Mouse (Mus musculus) forebrain, embryonic 14.5 days (tissue): ENCODE data around the gene Gcn1l1. TPM values are rescaled to one million over a fixed set of nuclear protein-coding genes. Genes with fewer than 3 reads are reported as not detected.

Source experiments
- ATAC-seq: fragments of 200-750 bp; cut with Nextera tagmentation; 2 replicates; pipeline ENCODE4 v1.8.0; 2017; ENCODE audit warnings: mild to moderate bottlenecking, moderate library complexity
- DNase-seq: peaks from one replicate; pipeline ENCODE4 v3.0.0-alpha.2; 2015; ENCODE audit warnings: low spot score
- H3K27ac ChIP-seq: fragments of 300-500 bp; sonication (generic); 2 replicates; pipeline ENCODE4 v1.5.1; 2014; ENCODE audit warnings: low read depth, mild to moderate bottlenecking, control low read depth, low read length, moderate library complexity
- H3K27me3 ChIP-seq: fragments of 300-500 bp; sonication (generic); replicated peaks from 2 replicates; pipeline ENCODE4 v1.6.1; 2014; ENCODE audit warnings: low read length, control low read depth, mixed read lengths; ENCODE audit not compliant: control insufficient read depth, insufficient read depth
- H3K36me3 ChIP-seq: fragments of 300-500 bp; sonication (generic); 2 replicates; pipeline ENCODE4 v1.6.1; 2014; ENCODE audit warnings: low read length, control low read depth; ENCODE audit not compliant: control insufficient read depth, insufficient read depth
- H3K4me1 ChIP-seq: fragments of 300-500 bp; sonication (generic); 2 replicates; pipeline ENCODE4 v1.6.1; 2014; ENCODE audit warnings: antibody characterized with exemption, low read length, control low read depth; ENCODE audit not compliant: control insufficient read depth, insufficient read depth
- H3K4me2 ChIP-seq: fragments of 300-500 bp; sonication (generic); 2 replicates; pipeline ENCODE4 v1.6.1; 2014; ENCODE audit warnings: mild to moderate bottlenecking, control low read depth, low read length
- H3K4me3 ChIP-seq: fragments of 300-500 bp; sonication (generic); 2 replicates; pipeline ENCODE4 v1.5.1; 2014; ENCODE audit warnings: low read depth, low read length, control low read depth
- H3K9ac ChIP-seq: fragments of 300-500 bp; sonication (generic); 2 replicates; pipeline ENCODE4 v1.6.1; 2014; ENCODE audit warnings: mild to moderate bottlenecking, low read length, control low read depth, moderate library complexity
- H3K9me3 ChIP-seq: fragments of 300-500 bp; sonication (generic); replicated peaks from 2 replicates; pipeline ENCODE4 v1.6.1; 2016; ENCODE audit warnings: low read length, control low read depth, mixed read lengths; ENCODE audit not compliant: control insufficient read depth
- WGBS: fragments of 180-500 bp; shearing (Covaris S2); extraction: QIAGEN DNeasy Blood & Tissue Kit; methylation state at CpG from one replicate; pipeline ENCODE4 v1.1.7; 2014; 5-methylcytosine and 5-hydroxymethylcytosine counted together
- polyA plus RNA-seq: library from polyadenylated mRNA; unstranded; fragments of >200 nt; fragmentation: Nextera tagmentation; extraction: Ambion mirVana; gene quantifications from 2 replicates; pipeline ENCODE4 v1.2.1, GENCODE M21; 2014

Gene Gcn1l1
- polyA plus RNA-seq, 1 experiment from 2014 or later, result 29.2 TPM

- Histone ChIP-seq H3K36me3 (peaks cover 34% of the 10 kb centered on the region), H3K27me3 (no peaks in the 10 kb centered on the region), H3K4me3 (no peak overlapping the region), H3K4me2 (no peak overlapping the region), H3K4me1 (no peaks in the 10 kb centered on the region), H3K9me3 (no peaks in the 10 kb centered on the region), H3K9ac (no peak overlapping the region), H3K27ac (no peak overlapping the region)
- 74% methylated on average over 12 of the region's 12 CpGs for WGBS
- ATAC-seq (no peak), DNase-seq (no peak)
Measured at GRCm38 (mm10) chr5:115551386-115551785, 13.7 kb upstream of the Gcn1l1 start.

DNA sequence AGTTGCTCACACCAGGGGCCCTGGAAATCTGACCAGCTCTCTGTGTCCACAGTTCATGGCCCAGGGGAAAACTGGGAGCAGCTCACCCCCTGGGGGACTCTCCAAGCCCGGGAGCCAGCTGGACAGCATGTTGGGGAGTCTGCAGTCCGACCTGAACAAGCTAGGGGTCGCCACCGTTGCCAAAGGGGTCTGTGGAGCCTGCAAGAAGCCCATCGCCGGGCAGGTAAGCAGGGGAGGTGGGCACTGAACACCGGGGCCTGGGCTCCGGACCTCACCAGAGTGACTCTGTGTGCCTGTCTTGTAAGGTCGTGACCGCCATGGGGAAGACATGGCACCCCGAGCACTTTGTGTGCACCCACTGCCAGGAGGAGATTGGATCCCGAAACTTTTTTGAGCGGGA is 13.3 kb upstream of the Gcn1l1 start:
- WGBS, result 82% methylated on average over 13 of the region's 13 CpGs

DNA sequence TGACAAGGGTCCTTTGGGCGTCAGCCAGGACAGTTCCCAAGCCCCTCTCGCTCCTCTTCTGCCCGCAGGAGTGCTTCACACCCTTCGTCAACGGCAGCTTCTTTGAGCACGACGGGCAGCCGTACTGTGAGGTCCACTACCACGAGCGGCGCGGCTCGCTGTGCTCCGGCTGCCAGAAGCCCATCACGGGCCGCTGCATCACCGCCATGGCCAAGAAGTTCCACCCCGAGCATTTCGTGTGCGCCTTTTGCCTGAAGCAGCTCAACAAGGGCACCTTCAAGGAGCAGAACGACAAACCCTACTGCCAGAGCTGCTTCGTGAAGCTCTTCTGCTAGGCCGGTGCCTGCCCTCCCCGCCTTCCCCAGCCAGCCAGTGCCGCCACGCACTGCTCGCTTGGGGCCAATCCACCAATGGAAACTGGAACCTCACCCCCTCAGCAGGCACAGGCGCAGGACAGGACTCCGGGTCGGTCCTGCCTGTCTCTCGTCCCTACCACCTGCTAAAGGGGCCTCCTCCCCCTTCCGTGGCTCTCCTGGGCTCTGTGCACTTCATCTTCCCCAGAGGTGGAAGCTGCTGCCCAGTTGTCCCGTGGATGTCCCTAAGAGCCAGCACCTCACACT is 11.1 kb upstream of the Gcn1l1 start:
- 85% methylated on average over 33 of the region's 33 CpGs for WGBS
- DNase-seq, result no peak
- H3K9me3 ChIP-seq, result no peaks in the 10 kb centered on the region
- no peaks in the 10 kb centered on the region for H3K27me3 ChIP-seq
- no peak overlapping the region for H3K27ac ChIP-seq
- no peak overlapping the region for H3K4me2 ChIP-seq
- ATAC-seq, result no peak
- H3K36me3 ChIP-seq, result peaks cover 28% of the 10 kb centered on the region
- no peak overlapping the region for H3K4me3 ChIP-seq
- no peaks in the 10 kb centered on the region for H3K4me1 ChIP-seq
- no peak overlapping the region for H3K9ac ChIP-seq

More for the DNA sequence above, 13.3 kb upstream of the Gcn1l1 start:
- H3K4me3 ChIP-seq, result no peak overlapping the region
- no peaks in the 10 kb centered on the region for H3K27me3 ChIP-seq
- no peaks in the 10 kb centered on the region for H3K9me3 ChIP-seq
- ATAC-seq (no peak), DNase-seq (no peak)
- H3K36me3 ChIP-seq, result peaks cover 34% of the 10 kb centered on the region
- H3K27ac ChIP-seq, result no peak overlapping the region
- no peak overlapping the region for H3K9ac ChIP-seq
- no peak overlapping the region for H3K4me2 ChIP-seq
- no peaks in the 10 kb centered on the region for H3K4me1 ChIP-seq

DNA sequence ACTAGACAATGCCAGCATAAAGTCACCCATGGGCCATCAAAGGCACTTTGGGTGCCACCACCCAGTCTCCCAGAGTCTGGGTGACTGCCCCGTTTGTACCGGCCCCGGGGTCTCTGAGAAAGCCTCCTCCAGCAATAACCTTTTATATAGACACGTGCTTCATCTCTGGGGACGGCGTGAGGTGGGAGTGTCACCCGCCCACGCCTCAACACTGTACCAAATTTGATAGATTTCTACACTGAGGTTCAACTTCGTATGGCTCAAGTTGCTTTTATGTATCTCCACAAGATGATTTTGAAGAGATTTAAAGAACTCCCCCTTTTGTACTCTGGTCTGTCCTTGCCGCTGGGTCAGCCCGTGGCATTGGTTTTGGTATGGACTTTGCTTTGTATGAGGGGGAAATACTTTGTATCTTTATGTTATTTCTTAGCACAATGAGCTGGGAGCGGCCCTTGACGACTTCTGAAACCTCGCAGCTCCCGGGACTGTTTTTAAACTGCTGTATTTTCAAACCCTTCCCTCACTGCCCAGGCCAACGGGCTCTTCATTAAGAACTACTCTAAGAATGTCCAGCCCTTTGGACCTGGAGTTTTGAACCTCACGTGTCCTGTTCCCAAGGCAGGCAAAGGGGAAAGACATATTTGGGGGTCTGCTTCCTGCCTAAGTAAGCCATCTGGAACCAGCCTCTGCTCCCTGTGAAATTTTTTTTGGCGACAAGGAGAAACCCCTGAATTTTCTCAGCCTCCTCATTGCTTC is 10.3 kb upstream of the Gcn1l1 start:
- Histone ChIP-seq H3K27me3 (no peaks in the 10 kb centered on the region), H3K4me3 (no peak overlapping the region), H3K9me3 (no peaks in the 10 kb centered on the region), H3K4me1 (no peaks in the 10 kb centered on the region), H3K27ac (no peak overlapping the region), H3K4me2 (no peak overlapping the region), H3K9ac (no peak overlapping the region), H3K36me3 (peaks cover 27% of the 10 kb centered on the region)
- DNase-seq (no peak), ATAC-seq (no peak)
- WGBS, result 94% methylated on average over 18 of the region's 18 CpGs

DNA sequence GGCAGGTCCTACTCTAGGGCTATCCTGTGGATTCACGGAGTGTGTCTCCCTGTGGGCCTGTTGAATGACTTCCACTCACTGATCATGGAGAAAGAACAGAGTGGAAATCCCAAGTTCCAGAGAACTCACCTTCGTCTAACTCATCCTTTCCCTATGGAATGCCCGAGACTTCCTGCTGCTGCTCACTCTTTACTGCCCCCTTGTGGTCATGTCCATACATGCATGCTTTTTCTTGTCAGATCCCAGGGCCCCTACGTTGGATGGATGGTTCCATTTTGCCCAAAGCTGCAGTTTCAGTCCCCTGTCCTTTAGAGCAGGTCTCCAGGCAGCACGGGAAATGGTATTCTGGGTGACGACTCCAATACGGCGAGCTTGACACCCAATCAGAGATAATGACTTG is 8.8 kb upstream of the Gcn1l1 start:
- Histone ChIP-seq H3K36me3 (peaks cover 31% of the 10 kb centered on the region), H3K4me1 (peaks cover 8% of the 10 kb centered on the region), H3K27ac (no peak overlapping the region), H3K27me3 (no peaks in the 10 kb centered on the region), H3K9me3 (no peaks in the 10 kb centered on the region), H3K4me2 (no peak overlapping the region), H3K9ac (no peak overlapping the region), H3K4me3 (no peak overlapping the region)
- 9% methylated on average over 8 of the region's 8 CpGs for WGBS
- DNase-seq (peak; percentile 81), ATAC-seq (no peak)

DNA sequence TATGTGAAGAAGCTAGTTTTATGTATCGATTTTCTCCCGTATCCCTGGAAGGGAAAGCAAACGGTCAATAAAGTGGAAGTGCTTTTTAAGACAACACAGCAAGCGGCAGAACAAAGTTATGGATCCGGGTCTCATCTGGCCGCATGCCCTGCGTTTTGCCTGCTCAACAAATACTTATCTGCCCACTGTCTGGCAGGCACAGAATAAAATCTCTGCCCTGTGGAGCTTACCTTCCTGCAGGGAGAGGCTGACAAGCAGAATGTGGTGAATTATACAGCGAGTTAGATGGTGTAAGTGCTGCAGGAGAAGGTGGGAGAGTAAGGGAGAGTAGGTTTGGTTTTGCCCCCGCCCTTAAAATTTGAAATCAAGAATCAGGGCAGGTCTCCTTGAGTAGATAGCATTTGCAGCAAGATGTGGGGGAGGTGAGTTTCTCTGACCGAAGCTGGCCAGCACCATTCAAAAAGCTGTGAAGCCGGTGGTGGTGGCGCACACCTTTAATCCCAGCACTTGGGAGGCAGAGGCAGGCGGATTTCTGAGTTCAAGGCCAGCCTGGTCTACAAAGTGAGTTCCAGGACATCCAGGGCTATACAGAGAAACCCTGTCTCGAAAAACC is 6.8 kb upstream of the Gcn1l1 start:
- ATAC-seq (no peak), DNase-seq (no peak)
- no peaks in the 10 kb centered on the region for H3K27me3 ChIP-seq
- H3K4me3 ChIP-seq, result no peak overlapping the region
- H3K9me3 ChIP-seq, result no peaks in the 10 kb centered on the region
- 91% methylated on average over 14 of the region's 14 CpGs for WGBS
- H3K27ac ChIP-seq, result no peak overlapping the region
- no peak overlapping the region for H3K9ac ChIP-seq
- H3K4me1 ChIP-seq, result peaks cover 8% of the 10 kb centered on the region
- peaks cover 38% of the 10 kb centered on the region for H3K36me3 ChIP-seq
- H3K4me2 ChIP-seq, result no peak overlapping the region

DNA sequence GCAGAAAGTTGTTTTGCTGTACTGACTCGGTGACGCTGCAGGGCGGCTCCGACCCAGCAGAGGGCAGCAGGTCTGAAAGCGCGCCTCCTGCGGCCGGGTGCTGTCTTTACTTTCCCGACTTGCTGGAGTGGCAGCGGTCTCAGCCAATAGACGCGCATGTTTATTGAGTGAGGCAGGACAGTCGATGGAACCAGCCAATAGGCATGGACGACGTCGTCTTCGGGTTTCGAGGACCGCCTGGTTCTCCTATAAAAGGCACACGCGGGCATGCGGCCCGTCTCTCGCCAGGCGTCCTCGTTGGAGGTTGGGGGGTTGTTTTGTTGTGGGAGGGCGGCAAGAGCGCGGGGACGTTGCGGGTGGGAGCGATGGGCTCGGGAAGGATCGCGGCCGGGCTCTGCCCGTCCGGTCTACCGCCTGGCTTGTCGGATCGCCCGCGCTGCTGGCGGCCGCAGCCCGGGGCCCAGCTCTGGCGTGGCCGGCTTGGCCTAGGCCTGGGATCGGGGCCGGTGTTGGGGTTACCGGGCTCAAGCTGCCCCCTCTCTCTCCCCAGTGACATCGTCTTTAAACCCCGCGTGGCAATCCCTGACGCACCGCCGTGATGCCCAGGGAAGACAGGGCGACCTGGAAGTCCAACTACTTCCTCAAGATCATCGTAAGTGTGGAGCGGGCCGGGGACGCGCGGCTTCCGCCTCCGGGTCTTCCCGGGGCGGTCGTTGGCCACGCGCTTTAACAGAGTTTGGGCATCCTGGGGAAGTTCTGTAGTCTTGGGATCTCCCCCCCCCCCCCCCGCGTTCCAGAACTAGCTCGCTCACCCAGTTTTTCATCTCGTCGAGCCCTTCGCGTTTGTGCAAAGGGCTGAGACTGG is 5.6 kb upstream of the Gcn1l1 start, which contains the start of gene Rplp0:
TSS of gene Rplp0 (plus strand) at position 231 of the 865 bp plus-strand sequence.
- peak within 1 kb of the TSS; percentile 62 for H3K4me3 ChIP-seq
- ATAC-seq (peak; percentile 99), DNase-seq (peak; percentile 99)
- H3K9me3 ChIP-seq, result no peaks in the 10 kb centered on the region
- H3K4me1 ChIP-seq, result peaks cover 8% of the 10 kb centered on the region
- H3K27me3 ChIP-seq, result no peaks in the 10 kb centered on the region
- peak within 1 kb of the TSS; percentile 73 for H3K4me2 ChIP-seq
- H3K36me3 ChIP-seq, result peaks cover 39% of the 10 kb centered on the region
- peak within 1 kb of the TSS; percentile 85 for H3K9ac ChIP-seq
- WGBS, result under 1% methylated on average over 75 of the region's 78 CpGs
- H3K27ac ChIP-seq, result peak within 1 kb of the TSS; percentile 75; the same call in 1 of the 2 replicates

DNA sequence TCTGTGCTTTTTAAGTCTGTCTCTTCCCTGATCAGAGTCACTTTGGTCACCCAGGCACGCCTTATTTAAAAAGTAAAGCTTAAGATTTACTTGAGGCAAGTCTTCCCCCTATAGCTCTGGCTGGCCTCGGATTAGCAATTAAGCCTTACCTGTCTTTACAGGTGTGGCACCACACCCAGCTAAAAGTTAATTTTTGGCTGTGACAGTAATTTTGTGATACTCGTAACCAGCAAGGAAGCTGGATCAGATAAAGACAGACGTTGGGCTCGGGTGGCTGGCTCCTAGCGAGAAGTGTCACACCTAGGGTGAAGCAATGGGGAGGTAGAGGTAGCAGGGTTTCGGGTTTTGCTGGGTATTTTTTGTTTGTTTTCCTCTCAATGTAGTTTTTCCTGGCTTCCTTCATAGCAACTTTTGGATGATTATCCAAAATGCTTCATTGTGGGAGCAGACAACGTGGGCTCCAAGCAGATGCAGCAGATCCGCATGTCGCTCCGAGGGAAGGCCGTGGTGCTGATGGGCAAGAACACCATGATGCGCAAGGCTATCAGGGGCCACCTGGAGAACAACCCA is 4.6 kb upstream of the Gcn1l1 start:
- H3K9ac ChIP-seq, result peak overlapping the region; percentile 85
- DNase-seq (no peak), ATAC-seq (no peak)
- no peak overlapping the region for H3K27ac ChIP-seq
- H3K27me3 ChIP-seq, result no peaks in the 10 kb centered on the region
- H3K9me3 ChIP-seq, result no peaks in the 10 kb centered on the region
- peaks cover 38% of the 10 kb centered on the region for H3K36me3 ChIP-seq
- H3K4me2 ChIP-seq, result peak overlapping the region; percentile 73
- H3K4me1 ChIP-seq, result peaks cover 11% of the 10 kb centered on the region
- 40% methylated on average over 13 of the region's 13 CpGs for WGBS
- peak overlapping the region; percentile 62 for H3K4me3 ChIP-seq
